Mouse (Mus musculus) A20 (cell line): ENCODE results near the gene Nhlh1.
A peak's percentile ranks its signal among the peaks of the same experiment; 100 is the strongest.

Experiments used
- DNase-seq: peaks from one replicate; pipeline ENCODE4 v3.0.0-alpha.2; 2011; ENCODE audit warnings: low read depth, low spot score

The Nhlh1 gene

GRCm38 (mm10) chr1:172057491-172057921, at the start of gene Nhlh1:
Gene Nhlh1, minus strand, starts transcription at chr1:172057573.
- DNase-seq: no peak

GRCm38 (mm10) chr1:172105101-172105500, 47.7 kb upstream of the Nhlh1 start:
- DNase-seq: no peak

- DNase-seq: no peak
These were observed 46.2 kb upstream of the Nhlh1 start for GRCm38 (mm10) chr1:172103619-172104018.

GRCm38 (mm10) chr1:172099325-172100033, 42.1 kb upstream of the Nhlh1 start:
- no peak for DNase-seq

- no peak for DNase-seq
These were observed 37.8 kb upstream of the Nhlh1 start for GRCm38 (mm10) chr1:172095202-172095601.

GRCm38 (mm10) chr1:172094295-172094694, 36.9 kb upstream of the Nhlh1 start:
- DNase-seq: no peak

GRCm38 (mm10) chr1:172093522-172093921, 36.1 kb upstream of the Nhlh1 start:
- no peak for DNase-seq

GRCm38 (mm10) chr1:172082899-172083445, 25.6 kb upstream of the Nhlh1 start:
- DNase-seq: no peak

- peak; percentile 95 for DNase-seq
These were observed 24.9 kb upstream of the Nhlh1 start, which contains the start of the genes Copa and Ncstn for GRCm38 (mm10) chr1:172082101-172082898. Gene Copa, plus strand, starts transcription at chr1:172082529. Gene Ncstn, minus strand, starts transcription at chr1:172082795.

GRCm38 (mm10) chr1:172077981-172078380, 20.6 kb upstream of the Nhlh1 start:
- no peak for DNase-seq

- DNase-seq: no peak
These were observed 15.2 kb upstream of the Nhlh1 start for GRCm38 (mm10) chr1:172072604-172073003.

- no peak for DNase-seq
These were observed 14.2 kb upstream of the Nhlh1 start for GRCm38 (mm10) chr1:172071556-172071955.

- DNase-seq: no peak
These were observed 12.9 kb upstream of the Nhlh1 start for GRCm38 (mm10) chr1:172070227-172070626.

GRCm38 (mm10) chr1:172064613-172065141, 7.3 kb upstream of the Nhlh1 start:
- no peak for DNase-seq

- no peak for DNase-seq
These were observed 6.1 kb upstream of the Nhlh1 start for GRCm38 (mm10) chr1:172063291-172064023.

GRCm38 (mm10) chr1:172062101-172062500, 4.7 kb upstream of the Nhlh1 start:
- DNase-seq: no peak

GRCm38 (mm10) chr1:172061217-172061616, 3.8 kb upstream of the Nhlh1 start:
- no peak for DNase-seq

- DNase-seq: no peak
These were observed 3.3 kb upstream of the Nhlh1 start for GRCm38 (mm10) chr1:172060659-172061058.

GRCm38 (mm10) chr1:172058874-172059273, 1.5 kb upstream of the Nhlh1 start:
- no peak for DNase-seq

- no peak for DNase-seq
These were observed 948 bp upstream of the Nhlh1 start for GRCm38 (mm10) chr1:172058321-172058720.

- no peak for DNase-seq
These were observed 1.1 kb downstream of the Nhlh1 start for GRCm38 (mm10) chr1:172056251-172056650.
